Mouse (Mus musculus) T-helper 1 cell (primary cell): ENCODE measurements around the gene Bcl2l12.

ENCODE experiments used
- in situ Hi-C: fragments of 300-600 bp; cut with MboI, MseI; formaldehyde crosslinking; loops from one replicate; pipeline ENCODE4 v1.15.1; 2025; ENCODE audit warnings: high pct_unique_total_duplicates

Bcl2l12 gene

GRCm38 (mm10) chr7:44959281-44959680, 39.2 kb downstream of the Bcl2l12 start:
- in situ Hi-C loops = loop anchor here (5.0 kb wide), 1 partner anchor 77 kb away; no protein-coding TSS in a partner anchor

GRCm38 (mm10) chr7:44958208-44958607, 40.3 kb downstream of the Bcl2l12 start:
- in situ Hi-C loops = loop anchor here (5.0 kb wide), 1 partner anchor 76 kb away; no protein-coding TSS in a partner anchor

- in situ Hi-C loops = loop anchor here (5.0 kb wide), 1 partner anchor 75 kb away; no protein-coding TSS in a partner anchor
Observed at GRCm38 (mm10) chr7:44957183-44957835, 41.2 kb downstream of the Bcl2l12 start.

GRCm38 (mm10) chr7:44956266-44956665, 42.2 kb downstream of the Bcl2l12 start:
- in situ Hi-C loops = loop anchor here (5.0 kb wide), 1 partner anchor 74 kb away; no protein-coding TSS in a partner anchor

- in situ Hi-C loops = loop anchor here (5.0 kb wide), 1 partner anchor 73 kb away; no protein-coding TSS in a partner anchor
Observed at GRCm38 (mm10) chr7:44955628-44956027, 42.9 kb downstream of the Bcl2l12 start.

GRCm38 (mm10) chr7:44954091-44954885, 44.2 kb downstream of the Bcl2l12 start:
- in situ Hi-C loops = loop anchor here (5.0 kb wide), 1 partner anchor 232 kb away; no protein-coding TSS in a partner anchor

GRCm38 (mm10) chr7:44953561-44953960, 45.0 kb downstream of the Bcl2l12 start:
- in situ Hi-C loops = loop anchor here (5.0 kb wide), 1 partner anchor 231 kb away; no protein-coding TSS in a partner anchor

- in situ Hi-C loops = loop anchor here (5.0 kb wide), 1 partner anchor 230 kb away; no protein-coding TSS in a partner anchor
Observed at GRCm38 (mm10) chr7:44952611-44953306, 45.8 kb downstream of the Bcl2l12 start.

- in situ Hi-C loops = loop anchor here (5.0 kb wide), 1 partner anchor 230 kb away; no protein-coding TSS in a partner anchor
Observed at GRCm38 (mm10) chr7:44951960-44952359, 46.6 kb downstream of the Bcl2l12 start.

- in situ Hi-C loops = loop anchor here (5.0 kb wide), 1 partner anchor 228 kb away; no protein-coding TSS in a partner anchor
Observed at GRCm38 (mm10) chr7:44949922-44950321, 48.6 kb downstream of the Bcl2l12 start.

- in situ Hi-C loops = no loop called here
Observed at GRCm38 (mm10) chr7:44942904-44943303, 55.6 kb downstream of the Bcl2l12 start, which contains the start of gene Tsks. TSS of gene Tsks (plus strand) at chr7:44943204.
